Mouse (Mus musculus) Patski (cell line): ENCODE data around the gene Pilra. TPM values are rescaled to one million over a fixed set of nuclear protein-coding genes. Genes with fewer than 3 reads are reported as not detected.
"Not testable (repeated sequence)": the region's sequence is repeated elsewhere in the genome, so short reads cannot be mapped to it uniquely, and the experiment has no call there.

Experiments
- ATAC-seq: fragments of 100-300 bp; one replicate; pipeline ENCODE4 v1.8.0; 2021
- CTCF ChIA-PET: fragments of 350-600 bp; sonication (Branson Sonifier 250); formaldehyde crosslinking; loops from one replicate; lab custom pipeline; 2022; ENCODE audit warnings: inconsistent platforms; lab: Charles Lee
- POLR2A ChIA-PET: fragments of 350-600 bp; sonication (Branson Sonifier 250); formaldehyde crosslinking; loops from one replicate; lab custom pipeline; 2022; ENCODE audit warnings: antibody characterized with exemption, inconsistent platforms; lab: Charles Lee
- DNase-seq: peaks from one replicate; pipeline ENCODE4 v3.0.0-alpha.2; 2011; ENCODE audit warnings: low read depth, low spot score
- H3K27me3 ChIP-seq: fragments of 371-371 bp; one replicate; pipeline ENCODE4 v1.5.1; 2021
- CTCF ChIP-seq: fragments of 100-300 bp; IDR thresholded peaks from one replicate; pipeline ENCODE4 v1.5.1; 2021
- in situ Hi-C: fragments of 300-500 bp; cut with MboI; formaldehyde crosslinking; loops from 3 replicates; pipeline ENCODE4 v1.11.1; 2018; ENCODE audit warnings: low pct_unique_long_range_greater_than_20kb, mixed read lengths
- polyA plus RNA-seq: library from polyadenylated mRNA; unstranded; gene quantifications from one replicate; pipeline ENCODE4 v1.2.3, GENCODE M21; 2021

Pilra gene
- polyA plus RNA-seq = 0.05 TPM

- DNase-seq = not testable (repeated sequence)
Observed at GRCm38 (mm10) chr5:137835966-137836520, at the start of gene Pilra. TSS of gene Pilra (minus strand) at chr5:137836281.

DNA sequence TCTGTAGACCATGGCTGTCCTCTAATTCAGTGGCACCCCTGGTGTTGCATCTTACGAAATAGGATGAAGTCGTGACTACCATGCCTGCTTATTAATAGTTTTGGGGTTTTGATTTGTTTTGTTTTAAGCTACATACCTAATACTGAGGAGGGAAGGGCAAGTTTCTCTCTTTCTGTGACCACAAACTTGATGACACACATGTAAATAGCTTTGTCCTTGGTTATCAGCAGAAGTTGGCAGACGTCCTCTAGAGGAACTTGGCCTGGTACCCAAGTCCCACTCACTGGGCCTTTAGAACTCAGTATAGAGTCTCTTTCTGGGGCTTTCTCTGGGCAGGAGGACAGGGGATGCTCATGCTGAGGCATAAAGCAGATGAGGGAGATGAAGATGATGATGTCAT, 47.3 kb upstream of the Pilra start:
- POLR2A ChIA-PET = no interaction called here
- TF ChIP-seq CTCF = no peak
- CTCF ChIA-PET = interaction anchor here (1.2 kb wide), 1 partner anchor 10 kb away, joined by 5 read pairs; no protein-coding TSS in a partner anchor
- DNase-seq (no peak), ATAC-seq (no peak)
- H3K27me3 ChIP-seq = peaks cover 17% of the 10 kb centered on the region
- in situ Hi-C loops = no loop called here

More at GRCm38 (mm10) chr5:137835966-137836520, at the start of gene Pilra:
- in situ Hi-C loops, CTCF ChIA-PET, POLR2A ChIA-PET, H3K27me3 ChIP-seq, ATAC-seq: not testable (repeated sequence)

GRCm38 (mm10) chr5:137882922-137883321, 46.8 kb upstream of the Pilra start:
- ATAC-seq (no peak), DNase-seq (no peak)
- CTCF ChIA-PET = interaction anchor here (1.2 kb wide), 1 partner anchor 10 kb away, joined by 5 read pairs; no protein-coding TSS in a partner anchor
- in situ Hi-C loops = no loop called here
- H3K27me3 ChIP-seq = peaks cover 19% of the 10 kb centered on the region
- POLR2A ChIA-PET = no interaction called here
- TF ChIP-seq CTCF = no peak

DNA sequence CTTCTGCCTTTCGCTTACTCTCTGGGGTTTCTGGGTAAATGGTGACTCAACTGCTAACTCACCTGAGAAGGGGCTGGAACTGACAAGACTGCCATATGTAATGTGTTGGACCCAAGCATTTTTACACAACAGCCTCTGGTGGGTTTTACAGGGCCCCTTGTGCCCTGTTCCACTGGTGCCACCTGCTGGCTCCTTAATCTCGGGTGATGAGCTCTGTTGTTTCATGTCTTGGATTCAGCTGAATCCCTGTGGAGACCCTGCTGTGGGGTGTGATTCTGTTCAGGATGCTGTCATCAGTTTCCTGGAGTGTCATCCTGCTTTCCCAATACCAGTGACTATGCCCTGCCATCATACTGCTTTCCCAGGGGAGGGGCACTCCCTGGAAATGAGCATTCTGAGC, 41.8 kb upstream of the Pilra start:
- DNase-seq = no peak
- H3K27me3 ChIP-seq = peaks cover 4% of the 10 kb centered on the region
- POLR2A ChIA-PET = interaction anchor here (0.5 kb wide), 1 partner anchor 1245 kb away, joined by 4 read pairs; no protein-coding TSS in a partner anchor
- ATAC-seq = no peak
- TF ChIP-seq CTCF = peak; percentile 76
- CTCF ChIA-PET = interaction anchor here (0.8 to 2.7 kb wide), 6 partner anchors 8 to 86 kb away, joined by 3 to 9 read pairs (median 6); no protein-coding TSS in a partner anchor
- in situ Hi-C loops = loop anchor here (5.0 kb wide), 1 partner anchor 76 kb away; no protein-coding TSS in a partner anchor

DNA sequence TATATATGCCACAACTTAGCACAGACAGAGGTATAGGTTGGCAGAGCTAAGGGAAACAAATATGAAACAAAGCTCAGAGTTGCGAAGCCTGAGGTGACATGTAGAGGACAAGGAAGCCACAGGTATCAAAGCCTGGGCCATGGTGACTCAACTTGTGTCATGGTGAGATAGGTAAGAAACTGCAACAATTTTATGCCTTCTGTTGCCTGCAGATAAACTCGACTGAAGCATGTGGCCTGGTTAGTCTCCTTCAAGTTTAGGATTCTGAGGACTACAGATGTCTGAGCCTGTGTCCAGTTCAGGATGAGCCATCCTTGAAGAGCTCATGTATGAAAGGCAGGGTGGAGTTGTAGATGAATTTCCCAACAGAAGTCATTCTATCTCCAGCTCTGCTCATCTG, 39.0 kb upstream of the Pilra start:
- POLR2A ChIA-PET = no interaction called here

GRCm38 (mm10) chr5:137872381-137872702, 36.3 kb upstream of the Pilra start:
- ATAC-seq, CTCF ChIA-PET, POLR2A ChIA-PET, in situ Hi-C loops, DNase-seq, H3K27me3 ChIP-seq: not testable (repeated sequence)

More for the DNA sequence above, 39.0 kb upstream of the Pilra start:
- in situ Hi-C loops = loop anchor here (5.0 kb wide), 1 partner anchor 73 kb away; no protein-coding TSS in a partner anchor
- H3K27me3 ChIP-seq = peaks cover 4% of the 10 kb centered on the region
- no peak for TF ChIP-seq CTCF
- DNase-seq (no peak), ATAC-seq (no peak)
- CTCF ChIA-PET = no interaction called here

GRCm38 (mm10) chr5:137871644-137872380, 35.7 kb upstream of the Pilra start, which contains the start of gene Pilrb2:
TSS of gene Pilrb2 (minus strand) at chr5:137871815.
- H3K27me3 ChIP-seq, ATAC-seq, DNase-seq, in situ Hi-C loops, POLR2A ChIA-PET, CTCF ChIA-PET: not testable (repeated sequence)

DNA sequence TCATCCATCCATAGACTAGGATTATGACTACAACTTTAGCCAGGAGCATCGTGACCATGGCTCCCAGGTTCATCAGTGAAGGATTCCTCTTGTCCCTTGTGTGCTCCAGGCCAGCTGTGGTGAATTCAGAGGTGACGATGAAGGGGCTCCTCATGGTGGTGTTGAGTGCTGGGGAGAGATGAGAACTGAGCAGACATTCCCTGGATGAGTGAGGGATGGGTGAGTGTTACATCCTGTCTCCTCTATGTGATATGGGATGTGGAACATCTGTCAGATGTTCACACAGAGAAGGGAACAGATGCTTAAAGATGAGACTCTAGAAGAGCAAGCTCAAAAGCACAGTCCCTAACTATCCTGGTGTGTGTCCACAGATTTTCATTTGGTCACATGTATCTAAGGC, 32.5 kb upstream of the Pilra start:
- ATAC-seq, DNase-seq, H3K27me3 ChIP-seq, POLR2A ChIA-PET, CTCF ChIA-PET, in situ Hi-C loops: not testable (repeated sequence)

DNA sequence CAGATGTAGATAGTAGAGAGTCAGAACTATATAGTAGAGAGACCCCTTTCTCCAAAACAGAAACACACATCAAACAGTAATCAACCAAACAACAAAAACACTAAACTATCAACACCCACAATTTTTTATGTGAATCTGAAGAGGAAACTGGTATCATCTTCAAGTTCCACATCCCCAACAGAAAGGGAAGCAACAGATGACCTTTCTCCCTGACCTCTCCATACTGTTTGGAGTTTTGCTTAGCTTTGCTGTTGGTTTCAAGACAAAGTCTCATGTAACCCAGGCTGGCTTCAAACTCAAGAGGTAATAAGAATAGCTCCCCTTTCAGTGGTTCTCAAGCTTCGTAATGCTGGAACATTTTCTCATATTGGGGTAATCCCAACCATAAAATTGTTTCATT, 27.9 kb upstream of the Pilra start:
- H3K27me3 ChIP-seq, in situ Hi-C loops, DNase-seq, ATAC-seq, POLR2A ChIA-PET, CTCF ChIA-PET: not testable (repeated sequence)

- in situ Hi-C loops, H3K27me3 ChIP-seq, CTCF ChIA-PET, POLR2A ChIA-PET, ATAC-seq, DNase-seq: not testable (repeated sequence)
Observed at GRCm38 (mm10) chr5:137857960-137858710, 22.1 kb upstream of the Pilra start, which contains the start of gene Pilrb1. TSS of gene Pilrb1 (minus strand) at chr5:137858106.

DNA sequence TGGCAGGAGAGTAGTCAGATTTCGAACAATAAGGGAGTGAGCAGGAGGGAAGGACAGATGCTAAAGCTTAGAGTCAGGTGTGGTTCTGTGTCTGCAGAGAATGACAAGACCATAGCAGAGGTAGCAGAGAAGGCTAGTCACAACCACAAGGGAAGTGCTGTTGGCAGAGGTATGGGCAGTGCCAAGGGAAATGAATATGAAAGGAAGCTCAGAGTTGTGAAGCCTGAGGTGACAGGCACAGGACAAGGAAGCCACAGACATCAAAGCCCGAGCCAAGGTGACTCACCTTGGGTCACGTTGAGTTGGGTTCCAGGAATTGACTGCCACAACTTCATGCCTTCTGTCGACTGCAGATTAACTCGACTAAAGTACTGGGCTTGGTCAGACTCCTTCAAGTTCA, 20.8 kb upstream of the Pilra start:
- in situ Hi-C loops, POLR2A ChIA-PET, H3K27me3 ChIP-seq, CTCF ChIA-PET: not testable (repeated sequence)
- ATAC-seq (peak; percentile 60), DNase-seq (peak; percentile 6)

DNA sequence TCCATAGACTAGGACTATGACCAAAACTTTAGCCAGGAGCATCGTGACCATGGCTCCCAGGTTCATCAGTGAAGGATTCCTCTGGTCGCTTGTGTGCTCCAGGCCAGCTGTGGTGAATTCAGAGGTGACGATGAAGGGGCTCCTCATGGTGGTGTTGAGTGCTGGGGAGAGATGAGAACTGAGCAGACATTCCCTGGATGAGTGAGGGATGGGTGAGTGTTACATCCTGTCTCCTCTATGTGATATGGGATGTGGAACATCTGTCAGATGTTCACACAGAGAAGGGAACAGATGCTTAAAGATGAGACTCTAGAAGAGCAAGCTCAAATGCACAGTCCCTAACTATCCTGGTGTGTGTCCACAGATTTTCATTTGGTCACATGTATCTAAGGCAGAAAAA, 18.8 kb upstream of the Pilra start:
- not testable (repeated sequence) for ATAC-seq

GRCm38 (mm10) chr5:137850313-137850712, 14.2 kb upstream of the Pilra start:
- POLR2A ChIA-PET, ATAC-seq: not testable (repeated sequence)

More for the DNA sequence above, 18.8 kb upstream of the Pilra start:
- POLR2A ChIA-PET, DNase-seq, CTCF ChIA-PET, H3K27me3 ChIP-seq, in situ Hi-C loops: not testable (repeated sequence)

GRCm38 (mm10) chr5:137837110-137837509, 1.0 kb upstream of the Pilra start:
- in situ Hi-C loops, CTCF ChIA-PET, ATAC-seq, POLR2A ChIA-PET, H3K27me3 ChIP-seq, DNase-seq: not testable (repeated sequence)

More at GRCm38 (mm10) chr5:137850313-137850712, 14.2 kb upstream of the Pilra start:
- DNase-seq, CTCF ChIA-PET, in situ Hi-C loops, H3K27me3 ChIP-seq: not testable (repeated sequence)
